Mouse (Mus musculus) brain, embryonic 14.5 days (tissue): ENCODE measurements at regions not wholly inside any gene's neighbourhood (a gene's known extent, or its start where the extent isn't known, plus 50 kb on each side); places are given as distances from the start of the nearest gene placed in this dataset.

Experiments
- CTCF ChIP-seq: fragments of 200-500 bp; IDR thresholded peaks from 2 replicates; pipeline ENCODE4 v1.5.1; 2012; ENCODE audit warnings: inconsistent platforms, mild to moderate bottlenecking, moderate library complexity, borderline replicate concordance; ENCODE audit not compliant: insufficient read depth, insufficient read length; ENCODE audit errors: extremely low read depth
- POLR2A ChIP-seq: fragments of 200-500 bp; IDR thresholded peaks from 2 replicates; pipeline ENCODE4 v1.6.1; 2012; ENCODE audit warnings: mild to moderate bottlenecking, inconsistent platforms, borderline replicate concordance; ENCODE audit not compliant: poor library complexity, insufficient read depth, insufficient read length, severe bottlenecking; ENCODE audit errors: extremely low read depth

DNA sequence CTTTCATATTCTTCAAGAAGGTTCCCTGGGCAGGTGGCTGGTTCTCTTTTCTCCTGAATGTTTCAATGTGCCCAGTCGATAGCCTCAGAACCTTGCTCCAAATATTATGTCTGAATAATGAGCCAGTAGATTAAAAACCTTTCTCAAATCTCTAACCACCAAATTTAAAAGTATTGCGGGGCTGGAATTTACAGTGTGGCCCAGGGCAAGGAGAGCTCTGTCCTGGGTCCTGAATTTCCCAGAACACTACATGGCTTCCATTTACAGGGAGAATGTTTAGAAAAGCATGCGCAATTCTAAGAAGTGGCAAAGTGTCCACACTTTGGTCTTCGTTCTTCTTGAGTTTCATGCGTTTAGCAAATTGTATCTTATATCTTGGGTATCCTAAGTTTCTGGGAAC is 91.0 kb downstream of the Tex36 start:
- TF ChIP-seq POLR2A: no peak
- no peak for TF ChIP-seq CTCF
